Mouse (Mus musculus) splenic B cell, adult 2 months (primary cell): ENCODE measurements around the gene Gck.

ENCODE experiments used
- DNase-seq: peaks from one replicate; pipeline ENCODE4 v3.0.0-alpha.2; 2011; ENCODE audit warnings: low read depth, low spot score
- H3K27me3 ChIP-seq: 2 replicates; pipeline ENCODE4 v1.6.1; 2012; ENCODE audit warnings: mild to moderate bottlenecking, low read length, moderate library complexity, mixed read lengths; ENCODE audit not compliant: control insufficient read depth, poor library complexity, insufficient read depth, severe bottlenecking
- H3K36me3 ChIP-seq: 2 replicates; pipeline ENCODE4 v1.6.1; 2012; ENCODE audit warnings: mild to moderate bottlenecking, low read length, moderate library complexity, mixed read lengths; ENCODE audit not compliant: control insufficient read depth, poor library complexity, insufficient read depth, severe bottlenecking

Gene Gck

DNA sequence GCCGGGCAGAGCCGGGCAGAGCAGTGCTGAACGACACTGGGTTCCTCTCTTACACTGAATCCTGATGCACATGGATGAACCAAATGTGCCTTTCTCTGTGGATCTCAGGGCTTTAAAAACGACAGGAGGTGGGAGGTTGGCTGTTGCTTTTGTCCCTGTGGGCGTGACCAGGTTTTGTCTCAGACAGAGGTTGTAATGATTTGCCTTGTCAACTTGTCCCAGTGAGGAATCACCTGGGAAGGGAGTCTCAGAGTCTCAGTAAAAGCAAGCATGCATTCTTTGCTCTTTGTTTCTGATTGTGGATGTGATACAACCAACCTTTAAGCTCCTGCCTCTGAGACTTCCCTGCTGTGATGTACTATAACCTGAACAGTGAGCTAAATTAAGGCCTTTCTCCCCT lies 42.8 kb downstream of the Gck start:
- Histone ChIP-seq H3K36me3 (no peaks in the 10 kb centered on the region), H3K27me3 (no peaks in the 10 kb centered on the region)
- DNase-seq = no peak

- DNase-seq = no peak
- no peaks in the 10 kb centered on the region; the same call in 1 of the 2 replicates for H3K27me3 ChIP-seq
- H3K36me3 ChIP-seq = no peaks in the 10 kb centered on the region
Observed at GRCm38 (mm10) chr11:5905778-5906518, 43.9 kb downstream of the Gck start.

- H3K27me3 ChIP-seq = no peaks in the 10 kb centered on the region; the same call in 1 of the 2 replicates
Observed at GRCm38 (mm10) chr11:5904871-5905270, 45.0 kb downstream of the Gck start.

DNA sequence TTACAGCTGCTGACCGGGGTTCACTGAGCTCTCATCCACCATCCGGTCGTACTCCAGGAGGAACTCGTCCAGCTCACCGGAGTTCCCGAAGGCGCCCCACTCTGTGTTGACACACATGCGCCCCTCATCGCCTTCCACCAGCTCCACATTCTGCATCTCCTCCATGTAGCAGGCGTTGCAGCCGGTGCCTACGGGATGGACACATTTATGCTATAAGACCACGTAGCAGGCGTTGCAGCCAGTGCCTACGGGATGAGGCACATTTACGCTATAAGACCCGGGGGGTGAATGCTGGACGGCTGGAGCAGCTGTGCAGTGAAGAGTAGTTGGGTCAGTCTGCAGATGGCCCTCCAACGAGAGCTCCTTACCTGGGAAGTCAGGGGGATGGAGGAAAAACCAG lies 45.5 kb downstream of the Gck start:
- no peaks in the 10 kb centered on the region; the same call in 1 of the 2 replicates for H3K27me3 ChIP-seq
- H3K36me3 ChIP-seq = no peaks in the 10 kb centered on the region
- DNase-seq = no peak

More at GRCm38 (mm10) chr11:5904871-5905270, 45.0 kb downstream of the Gck start:
- DNase-seq = no peak
- H3K36me3 ChIP-seq = no peaks in the 10 kb centered on the region

- H3K36me3 ChIP-seq = no peaks in the 10 kb centered on the region
- H3K27me3 ChIP-seq = no peaks in the 10 kb centered on the region; the same call in 1 of the 2 replicates
- DNase-seq = no peak
Observed at GRCm38 (mm10) chr11:5903844-5904243, 46.0 kb downstream of the Gck start.

DNA sequence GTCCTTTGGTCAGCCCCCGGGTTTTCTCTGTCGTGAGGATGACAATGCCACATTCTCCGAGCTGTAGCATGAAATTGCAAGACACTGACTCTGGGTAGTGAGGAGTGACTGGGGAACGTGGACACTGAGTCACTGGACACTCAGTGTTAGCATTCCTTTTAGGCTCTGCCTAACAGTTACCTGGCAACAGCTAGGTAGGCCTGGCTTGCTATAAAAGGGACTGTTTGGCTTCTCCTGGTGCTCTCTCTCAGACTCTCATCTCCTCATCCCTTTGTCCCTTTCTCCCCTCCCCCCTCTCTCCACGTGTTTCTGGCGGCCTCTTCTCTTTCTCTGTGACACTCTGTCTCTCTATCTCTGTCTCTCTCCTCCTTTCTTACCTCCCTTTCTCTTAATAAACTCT lies 47.5 kb downstream of the Gck start:
- Histone ChIP-seq H3K36me3 (no peaks in the 10 kb centered on the region), H3K27me3 (no peaks in the 10 kb centered on the region; the same call in 1 of the 2 replicates)
- DNase-seq = no peak

GRCm38 (mm10) chr11:5901950-5902349 lies 47.9 kb downstream of the Gck start:
- Histone ChIP-seq H3K27me3 (no peaks in the 10 kb centered on the region; the same call in 1 of the 2 replicates), H3K36me3 (no peaks in the 10 kb centered on the region)
- peak; percentile 37 for DNase-seq

GRCm38 (mm10) chr11:5901320-5901719 lies 48.6 kb downstream of the Gck start:
- Histone ChIP-seq H3K36me3 (no peaks in the 10 kb centered on the region), H3K27me3 (no peaks in the 10 kb centered on the region; the same call in 1 of the 2 replicates)
- DNase-seq = no peak

- DNase-seq = no peak
- H3K27me3 ChIP-seq = no peaks in the 10 kb centered on the region; the same call in 1 of the 2 replicates
Observed at GRCm38 (mm10) chr11:5899286-5899685, 50.6 kb downstream of the Gck start.

GRCm38 (mm10) chr11:5898531-5898930 lies 51.4 kb downstream of the Gck start, which contains the start of gene Myl7:
TSS of gene Myl7 (minus strand) at chr11:5898782.
- no peak for DNase-seq
- H3K36me3 ChIP-seq = no peaks in the 10 kb centered on the region
- H3K27me3 ChIP-seq = no peaks in the 10 kb centered on the region; the same call in 1 of the 2 replicates

More at GRCm38 (mm10) chr11:5899286-5899685, 50.6 kb downstream of the Gck start:
- H3K36me3 ChIP-seq = no peaks in the 10 kb centered on the region

GRCm38 (mm10) chr11:5897839-5898238 lies 52.0 kb downstream of the Gck start:
- H3K36me3 ChIP-seq = no peaks in the 10 kb centered on the region
- no peaks in the 10 kb centered on the region; the same call in 1 of the 2 replicates for H3K27me3 ChIP-seq
- DNase-seq = no peak

- no peaks in the 10 kb centered on the region for H3K36me3 ChIP-seq
- DNase-seq = peak; percentile 44
- no peaks in the 10 kb centered on the region; the same call in 1 of the 2 replicates for H3K27me3 ChIP-seq
Observed at GRCm38 (mm10) chr11:5897230-5897629, 52.7 kb downstream of the Gck start.

DNA sequence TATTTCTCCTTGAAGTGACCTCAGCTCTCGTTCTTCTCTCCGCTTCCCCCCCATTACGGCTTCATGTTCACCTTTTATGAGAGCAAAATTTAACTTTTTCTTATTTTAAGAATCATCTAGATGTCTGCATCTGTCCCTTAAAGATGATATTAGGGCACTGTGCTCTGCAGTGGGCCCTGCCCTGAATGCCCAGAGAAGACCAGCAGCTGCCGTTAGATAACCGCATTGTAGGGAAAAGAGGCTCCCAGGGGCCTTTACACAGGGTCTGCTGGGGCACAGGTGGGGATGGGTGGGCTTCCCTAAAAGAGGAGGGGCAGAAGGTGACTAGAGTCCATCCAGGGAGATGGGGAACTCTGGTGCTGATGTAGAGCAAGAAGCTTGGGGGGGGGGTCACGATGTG lies 56.1 kb downstream of the Gck start:
- DNase-seq = no peak
- Histone ChIP-seq H3K36me3 (no peaks in the 10 kb centered on the region), H3K27me3 (no peaks in the 10 kb centered on the region)

DNA sequence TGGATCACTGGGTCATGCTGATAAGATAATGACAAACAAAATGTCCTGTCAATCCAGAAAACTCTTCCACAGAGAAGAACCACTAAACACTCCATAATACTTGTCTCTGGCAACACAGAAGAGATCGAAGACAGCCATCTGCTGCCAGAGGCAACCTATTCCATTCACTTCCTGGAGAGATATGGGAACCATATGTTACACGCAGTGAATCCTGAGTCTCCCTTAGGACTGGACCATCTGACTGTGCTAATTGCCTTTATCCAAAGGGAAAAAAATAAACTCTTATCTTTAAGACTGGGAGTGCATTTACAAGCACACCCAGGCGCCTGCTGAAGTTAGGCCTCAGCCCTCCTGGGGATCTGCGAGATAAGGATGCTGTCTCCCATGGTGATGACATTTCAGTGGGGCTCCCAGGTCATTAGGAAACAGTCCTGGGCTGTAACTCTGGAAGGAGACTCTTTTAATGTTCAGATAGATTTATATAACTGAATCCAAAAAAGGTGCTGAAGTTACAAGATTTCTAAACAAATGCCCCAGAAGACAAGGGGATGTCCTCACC lies 57.0 kb downstream of the Gck start:
- H3K27me3 ChIP-seq = no peaks in the 10 kb centered on the region
- no peak for DNase-seq
- H3K36me3 ChIP-seq = no peaks in the 10 kb centered on the region

- H3K27me3 ChIP-seq = no peaks in the 10 kb centered on the region
- peak; percentile 78 for DNase-seq
Observed at GRCm38 (mm10) chr11:5892151-5892591, 57.7 kb downstream of the Gck start.

More at GRCm38 (mm10) chr11:5892151-5892591, 57.7 kb downstream of the Gck start:
- no peaks in the 10 kb centered on the region for H3K36me3 ChIP-seq
